Mouse (Mus musculus): ENCODE results near the gene Olfr199. TPM values are rescaled to one million over a fixed set of nuclear protein-coding genes. Genes with fewer than 3 reads are reported as not detected.
"Not testable (repeated sequence)": the region's sequence is repeated elsewhere in the genome, so short reads cannot be mapped to it uniquely, and the experiment has no call there.

The Olfr199 gene
- total RNA-seq (2018; cell fraction: chromatin; rRNA removed) = not detected
- not detected for total RNA-seq (2018; cell fraction: cytosol; rRNA removed)
- total RNA-seq (2018; cell fraction: nucleus; rRNA removed) = not detected
- polyA plus RNA-seq (2018) = not detected in 3 replicates

- H3K79me2 ChIP-seq (ENCODE audit: inconsistent target); H3K36me3 ChIP-seq (ENCODE audit: inconsistent target); H3K4me3 ChIP-seq (ENCODE audit: inconsistent target); H3K27ac ChIP-seq: not testable (repeated sequence)
- WGBS (ENCODE audit: missing documents) = 73% methylated on average over 1 of the region's 1 CpGs
These were observed at the start of gene Olfr199 for GRCm38 (mm10) chr16:59219667-59220066. TSS of gene Olfr199 (minus strand) at chr16:59219767.

DNA sequence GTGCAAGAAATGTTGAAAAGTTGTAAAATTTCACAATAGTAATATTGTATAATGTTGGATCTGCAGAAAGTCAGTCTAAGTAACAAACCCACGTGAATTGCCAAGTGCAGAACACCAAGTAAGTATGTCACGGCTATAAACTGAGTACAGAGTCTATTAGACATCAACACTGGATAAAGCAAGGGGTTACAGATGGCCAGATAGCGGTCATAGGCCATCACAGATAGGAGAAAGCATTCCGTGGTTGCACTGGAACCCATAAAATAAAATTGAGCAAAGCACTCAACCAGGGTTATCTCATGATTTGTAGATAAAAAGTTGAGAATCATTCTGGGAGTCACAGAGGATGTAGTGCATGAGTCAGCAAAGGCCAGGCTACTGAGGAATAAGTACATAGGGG, 49.5 kb upstream of the Olfr199 start:
- H3K4me3 ChIP-seq (ENCODE audit: inconsistent target); H3K27ac ChIP-seq; H3K79me2 ChIP-seq (ENCODE audit: inconsistent target); H3K36me3 ChIP-seq (ENCODE audit: inconsistent target): not testable (repeated sequence)
- 68% methylated on average over 4 of the region's 4 CpGs for WGBS (ENCODE audit: missing documents)

DNA sequence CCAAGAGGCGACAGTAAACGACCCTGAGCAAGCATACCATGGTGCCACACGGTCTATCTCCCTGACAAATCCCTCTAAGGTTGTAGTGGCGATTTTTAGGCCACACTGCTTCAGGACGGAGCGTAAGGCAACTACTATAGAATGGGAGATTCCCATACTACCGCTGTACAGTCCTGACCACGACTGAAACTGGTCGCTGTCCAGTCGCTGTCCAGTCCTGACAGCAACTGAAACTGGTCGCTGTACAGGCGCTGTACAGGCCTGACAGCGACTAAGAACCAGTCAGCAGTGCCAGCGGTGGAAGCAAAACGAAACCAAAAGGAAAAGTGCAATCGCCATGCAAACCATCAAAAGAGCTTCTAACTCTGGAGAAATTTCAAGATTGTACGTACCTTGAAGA, 30.1 kb upstream of the Olfr199 start:
- no peak overlapping the region for H3K27ac ChIP-seq
- WGBS (ENCODE audit: missing documents) = 89% methylated on average over 17 of the region's 17 CpGs
- no peaks in the 10 kb centered on the region for H3K79me2 ChIP-seq (ENCODE audit: inconsistent target)
- H3K4me3 ChIP-seq (ENCODE audit: inconsistent target) = no peak overlapping the region
- no peaks in the 10 kb centered on the region for H3K36me3 ChIP-seq (ENCODE audit: inconsistent target)

DNA sequence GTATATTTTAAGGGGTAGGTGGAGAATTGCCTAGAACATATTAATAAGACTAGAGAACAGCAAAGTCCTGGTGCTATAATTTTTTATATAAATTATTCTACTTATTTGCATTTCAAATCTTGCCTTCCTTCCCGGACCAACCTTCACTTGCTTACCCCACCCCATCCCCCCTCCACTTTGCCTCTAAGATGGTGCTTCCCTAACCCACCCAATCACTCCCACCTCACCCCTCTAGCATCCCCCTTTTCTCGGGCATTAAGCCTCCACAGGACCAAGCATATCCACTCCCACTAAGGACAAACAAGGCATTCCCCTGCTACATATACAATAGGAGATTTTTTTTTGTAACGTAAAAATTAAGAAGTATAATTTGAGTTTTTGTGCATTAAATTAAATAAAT, 1.7 kb downstream of the Olfr199 start:
- 75% methylated on average over 2 of the region's 3 CpGs for WGBS (ENCODE audit: missing documents)
- H3K4me3 ChIP-seq (ENCODE audit: inconsistent target); H3K36me3 ChIP-seq (ENCODE audit: inconsistent target); H3K27ac ChIP-seq; H3K79me2 ChIP-seq (ENCODE audit: inconsistent target): not testable (repeated sequence)

DNA sequence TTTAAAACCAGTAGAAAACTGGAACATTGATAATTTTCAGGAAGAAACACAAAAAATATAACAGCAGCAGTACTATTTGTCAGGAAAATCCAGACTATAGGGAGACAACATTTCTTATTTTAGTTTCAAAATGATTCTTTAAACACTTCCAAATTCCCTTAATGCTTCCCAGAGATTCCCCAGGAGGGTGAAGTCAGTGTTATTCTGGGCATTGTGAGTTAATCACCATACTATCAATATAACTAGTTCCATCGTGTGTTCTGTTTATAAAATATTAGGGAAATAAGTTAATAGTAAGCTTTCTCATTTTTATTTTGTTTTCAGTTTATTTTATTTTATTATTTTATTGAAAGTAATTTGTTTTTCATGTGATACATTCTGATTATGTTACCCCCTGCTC, 16.1 kb downstream of the Olfr199 start, which contains the start of gene Olfr198:
Gene Olfr198, minus strand, starts transcription at position 101 of the 400 bp plus-strand sequence.
- WGBS (ENCODE audit: missing documents) = no CpG with 5 or more reads among the region's 1 CpGs
- H3K79me2 ChIP-seq (ENCODE audit: inconsistent target); H3K36me3 ChIP-seq (ENCODE audit: inconsistent target); H3K27ac ChIP-seq; H3K4me3 ChIP-seq (ENCODE audit: inconsistent target): not testable (repeated sequence)

- H3K36me3 ChIP-seq (ENCODE audit: inconsistent target) = no peaks in the 10 kb centered on the region
- no peak within 1 kb of the TSS for H3K4me3 ChIP-seq (ENCODE audit: inconsistent target)
- WGBS (ENCODE audit: missing documents) = 85% methylated on average over 3 of the region's 3 CpGs
- H3K27ac ChIP-seq = no peak within 1 kb of the TSS
- H3K79me2 ChIP-seq (ENCODE audit: inconsistent target) = no peaks in the 10 kb centered on the region
These were observed 49.2 kb downstream of the Olfr199 start, which contains the start of gene Olfr196 for GRCm38 (mm10) chr16:59170354-59170753. TSS of gene Olfr196 (minus strand) at chr16:59170454.

Other genes with a start within 250 kb of the Olfr199 start
- gene Olfr183, start 224.4 kb downstream of the Olfr199 start, polyA plus RNA-seq (2018) = not detected in 3 replicates
- not detected in 3 replicates for gene Olfr186, start 189.5 kb downstream of the Olfr199 start, polyA plus RNA-seq (2018)
- not detected in 3 replicates for gene Olfr187, start 180.0 kb downstream of the Olfr199 start, polyA plus RNA-seq (2018)
- not detected in 3 replicates for gene Olfr190, start 141.8 kb downstream of the Olfr199 start, polyA plus RNA-seq (2018)
- not detected in 3 replicates for gene Olfr191, start 129.9 kb downstream of the Olfr199 start, polyA plus RNA-seq (2018)
- gene Olfr193, start 107.9 kb downstream of the Olfr199 start, polyA plus RNA-seq (2018) = not detected in 3 replicates
- not detected in 3 replicates for gene Olfr194, start 98.7 kb downstream of the Olfr199 start, polyA plus RNA-seq (2018)
- not detected in 3 replicates for gene Olfr195, start 72.7 kb downstream of the Olfr199 start, polyA plus RNA-seq (2018)
- not detected in 3 replicates for gene Olfr196, start 49.3 kb downstream of the Olfr199 start, polyA plus RNA-seq (2018)
- not detected in 3 replicates for gene Olfr198, start 16.2 kb downstream of the Olfr199 start, polyA plus RNA-seq (2018)
- gene Olfr201, start 52.9 kb upstream of the Olfr199 start, polyA plus RNA-seq (2018) = not detected in 3 replicates
- gene Olfr202, start 67.0 kb upstream of the Olfr199 start, polyA plus RNA-seq (2018) = not detected in 3 replicates
- gene Olfr203, start 79.1 kb upstream of the Olfr199 start, polyA plus RNA-seq (2018) = not detected in 3 replicates
- gene Olfr204, start 98.5 kb upstream of the Olfr199 start, polyA plus RNA-seq (2018) = not detected in 3 replicates
- not detected in 3 replicates for gene Olfr205, start 111.4 kb upstream of the Olfr199 start, polyA plus RNA-seq (2018)
- not detected in 3 replicates for gene Olfr206, start 129.5 kb upstream of the Olfr199 start, polyA plus RNA-seq (2018)
- gene Olfr209, start 144.2 kb upstream of the Olfr199 start, polyA plus RNA-seq (2018) = not detected in 3 replicates
- not detected in 3 replicates for gene Gabrr3, start 187.6 kb upstream of the Olfr199 start, polyA plus RNA-seq (2018)